Mouse (Mus musculus) layer of hippocampus, postnatal 14 days (tissue): ENCODE results near the gene Tnip3. TPM values are rescaled to one million over a fixed set of nuclear protein-coding genes. Genes with fewer than 3 reads are reported as not detected.

Experiments
- DNase-seq, 2 experiments: peaks; one replicate each; pipeline ENCODE4 v3.0.0; 2021 to 2022; ENCODE audit warnings: low spot score in 2 of 2, mixed read lengths in 1 of 2
- long read RNA-seq, 2 experiments: library from polyadenylated mRNA; stranded (forward); transcript quantifications; one replicate each; pipeline ENCODE4 v2.0.0; 2021
- total RNA-seq, 2 experiments: library from RNA; stranded (reverse); gene quantifications; 2 replicates each; pipeline ENCODE4 v1.2.3; 2021

Gene Tnip3
- not detected for total RNA-seq
- long read RNA-seq, experiment 1, result 0 reads
- long read RNA-seq, experiment 2, result 0 reads

- no peak for DNase-seq
Measured at GRCm38 (mm10) chr6:65525192-65525591, at the start of gene Tnip3. Tnip3 (plus strand) TSS chr6:65525313.

- DNase-seq, result no peak
Measured at GRCm38 (mm10) chr6:65498786-65499185, 26.3 kb upstream of the Tnip3 start.

DNA sequence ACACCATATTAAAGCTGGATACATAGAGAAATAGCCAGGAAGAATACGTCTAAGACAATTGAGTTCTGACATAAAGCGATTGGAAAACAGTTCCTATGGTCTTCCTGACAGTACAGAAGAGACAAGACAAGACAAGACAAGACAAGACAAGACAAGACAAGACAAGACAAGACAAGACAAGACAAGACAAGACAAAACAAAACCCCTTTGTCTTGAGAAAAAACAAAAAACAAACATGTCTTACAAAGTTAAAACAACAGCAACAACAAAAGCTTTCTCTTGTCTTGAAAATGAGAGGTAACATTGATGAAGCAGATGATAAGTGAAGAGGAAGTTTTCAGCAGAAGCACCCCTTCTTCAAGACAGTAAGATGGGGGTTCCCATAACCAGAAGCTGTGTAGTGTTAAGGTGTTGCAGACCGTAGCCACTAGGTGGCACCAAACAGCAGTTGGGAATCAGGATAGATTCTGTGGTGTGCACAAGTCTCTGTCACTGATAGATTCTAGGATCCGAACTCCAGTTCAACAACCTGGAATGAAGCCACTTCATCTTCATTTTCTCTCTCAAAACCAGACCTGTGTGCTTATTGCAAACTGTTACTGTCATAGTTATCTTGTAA lies 15.0 kb upstream of the Tnip3 start:
- peak; percentile 62 to 75 for DNase-seq

DNA sequence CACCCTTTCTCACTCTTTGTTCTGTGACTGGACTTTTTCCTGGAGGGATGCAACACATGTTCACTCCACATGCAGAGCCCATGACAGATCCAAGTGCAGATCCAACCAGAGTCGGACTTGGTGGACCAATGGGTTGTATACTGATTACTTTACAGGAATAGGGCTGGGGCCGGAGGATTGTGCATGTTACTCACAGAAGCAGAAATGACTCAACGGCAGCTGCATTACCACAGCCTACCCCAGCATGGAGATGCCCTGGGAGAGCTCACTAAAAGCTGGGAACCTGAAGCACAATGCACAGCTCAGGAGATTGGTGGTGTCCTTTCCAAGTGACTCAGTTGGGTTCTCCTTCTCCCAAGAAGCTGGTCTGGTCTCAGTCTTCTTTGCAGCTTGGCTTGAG lies 11.3 kb upstream of the Tnip3 start:
- DNase-seq, result no peak

- no peak for DNase-seq
Measured at GRCm38 (mm10) chr6:65516759-65517158, 8.4 kb upstream of the Tnip3 start.

- no peak for DNase-seq
Measured at GRCm38 (mm10) chr6:65520821-65521220, 4.3 kb upstream of the Tnip3 start.

DNA sequence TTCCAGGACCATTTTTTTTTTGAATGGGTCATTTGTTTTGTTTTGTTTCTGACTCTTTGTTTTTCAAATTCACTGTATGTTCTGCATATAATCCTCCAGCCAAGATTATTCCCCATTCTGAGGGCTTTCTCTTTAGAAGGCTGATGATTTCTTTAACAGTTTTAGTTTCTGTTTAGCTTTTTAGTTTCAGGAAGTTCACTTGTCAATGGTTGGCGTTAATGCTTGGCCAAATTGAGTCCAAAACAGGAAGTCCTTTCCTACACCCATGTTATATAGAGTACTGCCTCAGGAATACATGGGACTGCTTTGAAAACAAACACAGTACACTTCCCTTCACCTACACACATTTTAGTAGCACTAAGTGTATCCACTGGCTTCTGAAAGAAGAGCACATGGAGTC lies 2.8 kb downstream of the Tnip3 start:
- DNase-seq, result no peak

DNA sequence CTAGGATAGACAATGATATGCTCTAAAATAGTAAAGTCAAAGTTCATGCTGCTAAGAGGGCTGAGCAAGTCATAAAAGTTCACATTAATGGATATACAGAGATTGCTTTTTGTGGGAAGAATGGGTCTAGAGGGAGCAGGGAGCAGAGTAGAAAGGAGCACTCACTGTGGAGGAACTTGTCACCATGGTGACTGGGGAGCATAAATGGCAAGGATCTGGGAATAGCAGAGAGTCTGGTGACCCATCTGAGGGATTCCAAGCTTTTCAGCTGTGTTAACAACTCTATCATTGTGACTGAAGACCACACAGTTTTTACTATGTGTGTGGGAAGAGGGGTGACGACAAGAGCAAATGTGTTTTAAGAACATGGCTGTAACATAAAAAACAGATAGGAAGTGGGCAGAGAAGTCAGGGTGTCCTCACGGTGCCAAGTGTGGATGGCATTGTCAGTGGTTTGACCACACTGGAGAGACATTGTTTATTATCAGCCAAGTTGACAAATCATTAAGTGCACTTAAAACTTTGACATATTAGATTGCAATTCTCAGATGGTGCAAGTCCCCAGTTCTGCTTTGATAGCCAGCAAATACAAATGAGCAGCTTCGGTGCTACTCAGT lies 6.2 kb downstream of the Tnip3 start:
- DNase-seq, result no peak

DNA sequence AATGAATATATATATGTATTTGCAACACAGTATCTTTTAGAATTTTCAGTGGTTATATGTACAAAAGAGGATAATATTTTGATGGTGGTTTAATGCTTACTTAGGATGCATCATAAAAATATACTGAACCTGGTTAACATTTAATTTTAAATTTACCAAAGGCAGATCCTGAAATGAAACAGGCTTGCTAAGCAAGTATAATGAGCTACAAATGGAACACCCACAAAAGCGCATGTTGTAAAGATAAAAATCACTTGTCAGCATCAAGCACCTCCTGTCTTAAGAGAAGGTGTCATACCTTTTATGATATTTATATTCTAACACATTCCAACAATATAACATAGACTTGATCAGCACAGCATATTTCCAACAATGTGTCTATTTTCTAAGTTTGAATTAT lies 8.6 kb downstream of the Tnip3 start:
- no peak for DNase-seq

GRCm38 (mm10) chr6:65537327-65537884 lies 12.3 kb downstream of the Tnip3 start:
- no peak for DNase-seq

- no peak for DNase-seq
Measured at GRCm38 (mm10) chr6:65538022-65538652, 13.0 kb downstream of the Tnip3 start.

DNA sequence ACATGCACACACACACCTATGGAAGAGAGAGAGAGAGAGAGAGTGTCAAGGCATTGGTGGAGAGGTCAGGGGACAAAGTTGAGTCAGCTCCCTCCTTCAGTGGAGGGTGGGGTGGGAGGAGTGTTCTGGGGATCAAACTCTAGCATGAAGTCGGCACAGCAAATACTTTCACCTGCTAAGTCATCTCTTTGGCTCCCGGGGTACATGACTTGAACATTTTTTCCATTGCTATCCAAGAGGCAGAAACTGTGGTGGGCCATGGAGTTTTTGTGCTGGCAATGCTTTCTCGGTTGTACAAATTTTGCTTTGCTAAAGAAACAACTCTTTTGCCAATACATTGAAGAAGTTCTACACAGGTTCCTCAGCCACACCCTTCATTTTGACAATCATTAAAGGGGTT lies 13.8 kb downstream of the Tnip3 start:
- no peak for DNase-seq

DNA sequence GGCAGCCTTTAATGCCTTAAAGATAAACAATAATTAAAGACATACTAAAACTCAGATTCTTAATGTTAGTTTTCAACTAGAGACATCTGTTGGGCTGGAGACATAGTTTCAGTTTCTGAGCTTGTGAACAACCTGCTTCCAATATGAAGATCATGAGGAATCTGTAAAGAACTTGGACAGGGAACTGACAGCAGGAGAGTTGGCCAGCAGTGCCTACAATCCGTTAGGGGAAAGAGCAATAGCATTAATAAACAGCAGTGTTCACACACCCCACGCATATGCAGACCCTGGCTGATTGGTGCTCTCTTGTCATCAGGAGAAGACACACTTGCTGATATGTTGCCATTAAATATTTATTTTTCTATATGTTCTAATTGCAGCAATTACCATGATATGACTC lies 15.0 kb downstream of the Tnip3 start:
- no peak for DNase-seq

GRCm38 (mm10) chr6:65541094-65541493 lies 16.0 kb downstream of the Tnip3 start:
- DNase-seq, result no peak

GRCm38 (mm10) chr6:65542391-65542790 lies 17.3 kb downstream of the Tnip3 start:
- no peak for DNase-seq

DNA sequence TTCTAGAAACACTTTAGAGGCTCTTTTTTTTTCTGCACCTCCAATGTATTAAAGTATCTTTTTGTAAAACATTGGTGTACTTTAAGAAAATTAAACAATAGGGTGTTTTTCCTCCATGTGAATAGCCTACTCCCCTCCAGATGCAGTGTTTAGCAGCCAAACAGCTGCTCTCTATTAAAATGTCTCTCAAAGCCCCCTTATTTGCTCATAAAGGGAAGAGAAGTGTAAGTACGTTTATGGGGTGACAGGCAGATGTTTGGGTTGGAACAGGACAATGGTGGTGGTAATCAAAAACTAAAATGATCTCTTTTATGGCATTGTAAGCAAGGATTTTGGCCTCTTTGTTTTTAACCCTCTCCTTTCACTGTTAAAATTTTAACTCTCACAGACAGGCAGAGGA lies 17.8 kb downstream of the Tnip3 start:
- DNase-seq, result no peak

DNA sequence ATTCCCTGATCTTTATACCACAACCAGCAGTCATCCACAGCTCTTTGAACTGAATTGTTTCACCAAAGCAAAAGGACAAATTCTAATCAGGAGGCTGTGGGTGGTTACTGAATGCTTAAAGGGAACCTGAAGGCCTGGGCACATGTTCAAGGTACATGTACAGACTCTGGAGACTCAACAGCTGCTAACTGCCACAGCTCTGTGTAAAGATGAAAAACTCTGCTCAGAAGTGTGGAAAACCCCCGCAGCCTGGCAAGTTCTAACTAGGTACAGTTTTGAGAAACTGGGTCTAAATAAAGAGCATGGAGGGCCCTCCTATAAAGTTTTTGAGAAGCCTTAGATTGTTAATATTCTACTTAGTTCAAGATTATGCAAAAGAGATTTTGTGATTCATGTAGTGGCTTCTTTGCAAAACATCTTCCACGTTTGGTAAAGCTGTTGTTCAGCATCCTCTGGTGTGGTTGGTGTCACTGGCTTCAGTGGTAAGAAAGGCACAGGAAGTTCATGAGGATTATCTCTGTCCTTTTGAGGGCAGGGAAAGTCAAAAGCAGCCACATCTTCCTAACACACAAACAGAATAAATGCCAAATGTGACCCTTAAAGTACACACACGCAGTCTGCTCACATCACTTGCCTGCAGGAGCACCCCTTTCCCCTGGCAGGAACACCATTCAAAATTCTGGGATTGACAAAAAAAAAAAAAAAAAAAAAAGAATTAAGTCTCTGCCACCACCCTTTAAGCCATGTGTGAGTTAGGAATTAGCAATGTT lies 39.0 kb downstream of the Tnip3 start:
- DNase-seq, result no peak

- no peak for DNase-seq
Measured at GRCm38 (mm10) chr6:65564657-65565039, 39.5 kb downstream of the Tnip3 start.

- peak; percentile 22 to 79 for DNase-seq
Measured at GRCm38 (mm10) chr6:65569741-65570140, 44.6 kb downstream of the Tnip3 start.

GRCm38 (mm10) chr6:65578151-65578973 lies 53.2 kb downstream of the Tnip3 start:
- DNase-seq, result no peak

DNA sequence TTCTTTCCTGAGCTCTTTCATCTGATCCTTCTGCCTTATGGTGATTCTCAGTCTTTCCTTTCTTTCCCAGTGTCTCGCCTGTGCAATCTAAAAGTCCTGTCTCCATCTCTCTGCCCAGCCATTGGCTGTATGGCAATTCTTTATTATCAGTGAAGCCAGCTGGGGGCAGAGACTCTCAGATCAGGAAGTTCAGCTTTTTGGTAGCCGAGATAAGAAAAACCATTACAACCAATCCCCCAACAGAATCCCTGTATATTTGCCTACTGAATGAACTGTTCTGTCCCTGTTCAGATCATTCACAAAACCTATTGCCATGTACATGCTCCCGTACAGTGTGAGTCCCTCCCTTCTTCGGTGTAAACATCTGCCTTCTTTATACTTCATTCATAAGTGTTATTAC lies 57.9 kb downstream of the Tnip3 start:
- no peak for DNase-seq
